Mouse (Mus musculus) hindbrain, embryonic 16.5 days (tissue): ENCODE measurements around the gene Hoxa3. TPM values are rescaled to one million over a fixed set of nuclear protein-coding genes. Genes with fewer than 3 reads are reported as not detected.

Experiments
- ATAC-seq: fragments of 200-750 bp; cut with Nextera tagmentation; 2 replicates; pipeline ENCODE4 v1.8.0; 2017; ENCODE audit warnings: moderate TSS enrichment, moderate library complexity
- H3K27ac ChIP-seq: fragments of 300-500 bp; sonication (generic); 2 replicates; pipeline ENCODE4 v1.5.1; 2014; ENCODE audit warnings: low read depth, mild to moderate bottlenecking, control low read depth, low read length, moderate library complexity
- H3K27me3 ChIP-seq: fragments of 300-500 bp; sonication (generic); replicated peaks from 2 replicates; pipeline ENCODE4 v1.6.1; 2014; ENCODE audit warnings: low read length; ENCODE audit not compliant: control insufficient read depth, insufficient read depth
- H3K36me3 ChIP-seq: fragments of 300-500 bp; sonication (generic); 2 replicates; pipeline ENCODE4 v1.6.1; 2014; ENCODE audit warnings: mild to moderate bottlenecking, low read length, moderate library complexity, mixed read lengths; ENCODE audit not compliant: control insufficient read depth, insufficient read depth
- H3K4me1 ChIP-seq: fragments of 300-500 bp; sonication (generic); 2 replicates; pipeline ENCODE4 v1.6.1; 2014; ENCODE audit warnings: low read depth, low read length; ENCODE audit not compliant: control insufficient read depth, insufficient read depth
- H3K4me2 ChIP-seq: fragments of 300-500 bp; sonication (generic); 2 replicates; pipeline ENCODE4 v1.6.1; 2014; ENCODE audit warnings: mild to moderate bottlenecking, low read length, control low read depth, moderate library complexity
- H3K4me3 ChIP-seq: fragments of 300-500 bp; sonication (generic); 2 replicates; pipeline ENCODE4 v1.5.1; 2014; ENCODE audit warnings: mild to moderate bottlenecking, low read length, control low read depth, moderate library complexity
- H3K9ac ChIP-seq: fragments of 300-500 bp; sonication (generic); 2 replicates; pipeline ENCODE4 v1.6.1; 2014; ENCODE audit warnings: low read depth, mild to moderate bottlenecking, control low read depth, low read length, moderate library complexity
- H3K9me3 ChIP-seq: fragments of 300-500 bp; sonication (generic); 2 replicates; pipeline ENCODE4 v1.6.1; 2014; ENCODE audit warnings: mild to moderate bottlenecking, low read length, moderate library complexity; ENCODE audit not compliant: control insufficient read depth
- WGBS: fragments of 180-500 bp; shearing (Covaris S2); extraction: QIAGEN DNeasy Blood & Tissue Kit; methylation state at CpG from one replicate; pipeline ENCODE4 v1.1.7; 2014; 5-methylcytosine and 5-hydroxymethylcytosine counted together
- polyA plus RNA-seq: library from polyadenylated mRNA; unstranded; fragments of >200 nt; fragmentation: Nextera tagmentation; extraction: Ambion mirVana; gene quantifications from 2 replicates; pipeline ENCODE4 v1.2.1, GENCODE M21; 2015

Gene Hoxa3
- polyA plus RNA-seq, 1 experiment from 2014 or later: 12.9 TPM

- Histone ChIP-seq H3K4me3 (no peak overlapping the region), H3K4me1 (no peaks in the 10 kb centered on the region), H3K36me3 (no peaks in the 10 kb centered on the region), H3K9ac (no peak overlapping the region), H3K27me3 (peaks cover 65% of the 10 kb centered on the region), H3K9me3 (no peaks in the 10 kb centered on the region), H3K27ac (no peak overlapping the region), H3K4me2 (no peak overlapping the region)
- ATAC-seq: no peak
- 1% methylated on average over 59 of the region's 59 CpGs for WGBS
These were observed 40.7 kb upstream of the Hoxa3 start for GRCm38 (mm10) chr6:52253511-52254500.

- Histone ChIP-seq H3K4me2 (no peak overlapping the region), H3K9ac (no peak overlapping the region), H3K4me1 (no peaks in the 10 kb centered on the region), H3K36me3 (no peaks in the 10 kb centered on the region), H3K9me3 (no peaks in the 10 kb centered on the region), H3K27me3 (peaks cover 67% of the 10 kb centered on the region), H3K27ac (no peak overlapping the region), H3K4me3 (no peak overlapping the region)
- no peak for ATAC-seq
- under 1% methylated on average over 35 of the region's 35 CpGs for WGBS
These were observed 39.7 kb upstream of the Hoxa3 start for GRCm38 (mm10) chr6:52252775-52253376.

GRCm38 (mm10) chr6:52252016-52252774 lies 39.1 kb upstream of the Hoxa3 start:
- no peaks in the 10 kb centered on the region for H3K9me3 ChIP-seq
- H3K4me3 ChIP-seq: no peak overlapping the region
- WGBS: 3% methylated on average over 24 of the region's 24 CpGs
- H3K9ac ChIP-seq: no peak overlapping the region
- H3K36me3 ChIP-seq: no peaks in the 10 kb centered on the region
- peaks cover 69% of the 10 kb centered on the region for H3K27me3 ChIP-seq
- H3K4me2 ChIP-seq: no peak overlapping the region
- H3K27ac ChIP-seq: no peak overlapping the region
- H3K4me1 ChIP-seq: no peaks in the 10 kb centered on the region
- ATAC-seq: no peak

- no peak overlapping the region for H3K4me3 ChIP-seq
- no peaks in the 10 kb centered on the region for H3K36me3 ChIP-seq
- no peaks in the 10 kb centered on the region for H3K4me1 ChIP-seq
- peaks cover 70% of the 10 kb centered on the region for H3K27me3 ChIP-seq
- H3K27ac ChIP-seq: no peak overlapping the region
- H3K9me3 ChIP-seq: no peaks in the 10 kb centered on the region
- H3K9ac ChIP-seq: no peak overlapping the region
- ATAC-seq: no peak
- WGBS: 12% methylated on average over 7 of the region's 7 CpGs
- no peak overlapping the region for H3K4me2 ChIP-seq
These were observed 38.2 kb upstream of the Hoxa3 start for GRCm38 (mm10) chr6:52251177-52251879.

- Histone ChIP-seq H3K4me1 (no peaks in the 10 kb centered on the region), H3K9ac (no peak overlapping the region), H3K4me2 (no peak overlapping the region), H3K36me3 (no peaks in the 10 kb centered on the region), H3K4me3 (no peak overlapping the region), H3K27me3 (peaks cover 74% of the 10 kb centered on the region), H3K27ac (no peak overlapping the region), H3K9me3 (peaks cover 4% of the 10 kb centered on the region; the same call in 1 of the 2 replicates)
- no peak for ATAC-seq
- 3% methylated on average over 4 of the region's 4 CpGs for WGBS
These were observed 36.7 kb upstream of the Hoxa3 start for GRCm38 (mm10) chr6:52249826-52250225.

GRCm38 (mm10) chr6:52249415-52249738 lies 36.2 kb upstream of the Hoxa3 start:
- no peak overlapping the region for H3K9ac ChIP-seq
- WGBS: under 1% methylated on average over 16 of the region's 16 CpGs
- H3K4me3 ChIP-seq: no peak overlapping the region
- no peak overlapping the region for H3K4me2 ChIP-seq
- H3K27me3 ChIP-seq: peaks cover 74% of the 10 kb centered on the region
- no peaks in the 10 kb centered on the region for H3K36me3 ChIP-seq
- peaks cover 4% of the 10 kb centered on the region; the same call in 1 of the 2 replicates for H3K9me3 ChIP-seq
- no peak for ATAC-seq
- no peak overlapping the region for H3K27ac ChIP-seq
- no peaks in the 10 kb centered on the region for H3K4me1 ChIP-seq

GRCm38 (mm10) chr6:52248638-52249414 lies 35.7 kb upstream of the Hoxa3 start:
- Histone ChIP-seq H3K9ac (no peak overlapping the region), H3K36me3 (no peaks in the 10 kb centered on the region), H3K4me3 (no peak overlapping the region), H3K4me1 (no peaks in the 10 kb centered on the region), H3K4me2 (no peak overlapping the region), H3K27ac (no peak overlapping the region), H3K27me3 (peaks cover 76% of the 10 kb centered on the region), H3K9me3 (peaks cover 4% of the 10 kb centered on the region; the same call in 1 of the 2 replicates)
- ATAC-seq: no peak
- 1% methylated on average over 27 of the region's 27 CpGs for WGBS
